Mouse (Mus musculus) fat pad, adult 2 months (tissue): Measurements from ENCODE around the gene Tmem185b.

ENCODE experiments used
- DNase-seq: peaks from one replicate; pipeline ENCODE4 v3.0.0-alpha.2; 2011; ENCODE audit warnings: low read depth, low spot score; ENCODE audit errors: extremely low read depth

Tmem185b gene

DNA sequence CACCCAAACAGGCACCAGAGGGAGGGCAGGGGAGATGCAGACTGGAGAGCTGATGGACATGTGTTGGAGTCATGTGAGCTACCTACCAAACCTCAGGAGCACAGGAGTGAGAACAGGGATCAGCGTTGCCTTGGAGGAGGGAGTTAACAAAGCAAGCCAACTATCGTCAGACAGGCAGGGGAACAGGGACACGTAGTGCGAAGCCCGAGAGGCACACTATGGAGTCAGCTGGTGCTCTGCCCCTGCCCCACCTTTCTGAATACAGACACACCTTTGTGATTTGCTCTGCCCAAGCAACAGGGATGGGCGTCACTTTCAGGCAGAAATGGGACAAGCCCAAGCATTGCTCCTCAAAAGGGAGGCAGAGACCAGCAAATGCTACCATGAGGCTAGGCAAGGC lies 11.7 kb downstream of the Tmem185b start:
- no peak for DNase-seq

GRCm38 (mm10) chr1:119539252-119539651 lies 13.3 kb downstream of the Tmem185b start:
- no peak for DNase-seq

DNA sequence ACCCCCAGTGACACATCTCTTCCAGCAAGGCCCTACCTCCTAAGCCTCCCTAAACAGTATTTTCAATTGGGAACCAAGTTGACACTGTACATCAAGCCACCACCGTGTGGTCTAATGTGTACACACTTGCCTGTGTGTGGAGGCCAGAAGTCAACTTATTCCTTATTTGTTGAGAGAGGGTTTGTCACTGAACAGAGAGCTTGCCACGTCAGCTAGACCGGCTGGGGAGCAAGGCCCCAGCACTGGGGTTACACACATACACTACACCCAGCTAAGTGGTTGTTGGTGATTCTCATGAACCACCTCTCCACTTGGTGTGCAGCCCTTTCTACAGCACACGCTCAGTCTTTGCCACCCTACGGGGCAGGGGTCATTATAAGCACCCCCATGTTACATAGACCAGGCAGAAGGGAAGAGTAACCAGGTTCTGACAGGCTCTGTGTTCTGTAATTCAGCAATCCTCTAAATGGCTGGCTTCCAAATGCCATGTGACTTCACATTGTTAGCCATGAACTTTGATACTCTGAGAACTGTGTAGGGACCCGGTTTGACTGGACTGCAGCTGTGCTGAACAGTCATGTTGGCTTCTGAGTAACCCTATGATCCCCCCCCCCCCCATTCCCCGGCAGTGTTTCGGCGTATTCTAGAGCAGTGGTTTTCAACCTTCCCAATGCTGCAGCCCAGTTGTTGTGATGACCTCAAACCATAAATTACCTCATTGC lies 15.0 kb downstream of the Tmem185b start:
- no peak for DNase-seq

- no peak for DNase-seq
These were observed 15.6 kb downstream of the Tmem185b start for GRCm38 (mm10) chr1:119541570-119541969.

- no peak for DNase-seq
These were observed 17.4 kb downstream of the Tmem185b start for GRCm38 (mm10) chr1:119543316-119543715.

GRCm38 (mm10) chr1:119544611-119545155 lies 18.7 kb downstream of the Tmem185b start:
- DNase-seq: no peak

DNA sequence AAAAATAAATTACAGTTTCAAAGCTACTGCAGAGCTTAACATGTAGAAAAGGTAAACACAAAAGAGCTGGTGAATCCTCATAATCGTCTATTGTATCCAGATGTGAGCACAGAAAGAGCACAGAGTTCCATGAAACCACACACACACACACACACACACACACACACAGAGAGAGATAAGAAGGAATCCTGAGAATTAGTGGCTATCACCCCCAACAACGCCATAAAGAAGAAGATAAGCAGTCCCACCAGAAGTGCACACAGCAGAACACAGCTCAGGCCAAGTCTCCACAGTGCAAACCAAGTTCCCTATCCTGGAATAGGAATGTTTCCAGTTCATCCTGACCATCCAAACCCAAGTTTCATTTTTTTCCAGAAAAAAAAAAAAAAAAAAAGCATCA lies 19.2 kb downstream of the Tmem185b start:
- no peak for DNase-seq

DNA sequence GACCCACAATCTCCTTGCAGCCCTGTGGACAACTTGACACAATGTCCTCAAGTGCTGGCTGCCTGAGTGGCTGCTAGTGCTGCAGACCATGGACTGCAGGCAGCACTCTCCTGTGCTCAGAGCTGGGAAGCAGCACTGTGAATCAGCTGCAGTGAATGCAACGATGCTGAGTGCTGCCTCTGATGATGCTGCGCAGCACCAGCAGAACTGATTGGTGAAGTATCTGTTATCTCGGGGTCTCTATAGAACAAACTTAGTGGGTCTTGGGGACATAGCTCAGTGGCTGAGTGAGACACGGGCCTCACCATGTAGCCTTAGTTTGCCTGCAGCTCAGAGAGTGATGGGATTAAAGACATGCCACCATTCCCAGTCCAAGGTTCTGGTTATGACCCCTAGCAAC lies 19.7 kb downstream of the Tmem185b start:
- DNase-seq: no peak

- no peak for DNase-seq
These were observed 20.5 kb downstream of the Tmem185b start for GRCm38 (mm10) chr1:119546490-119546889.

GRCm38 (mm10) chr1:119548668-119549326 lies 22.8 kb downstream of the Tmem185b start:
- no peak for DNase-seq

DNA sequence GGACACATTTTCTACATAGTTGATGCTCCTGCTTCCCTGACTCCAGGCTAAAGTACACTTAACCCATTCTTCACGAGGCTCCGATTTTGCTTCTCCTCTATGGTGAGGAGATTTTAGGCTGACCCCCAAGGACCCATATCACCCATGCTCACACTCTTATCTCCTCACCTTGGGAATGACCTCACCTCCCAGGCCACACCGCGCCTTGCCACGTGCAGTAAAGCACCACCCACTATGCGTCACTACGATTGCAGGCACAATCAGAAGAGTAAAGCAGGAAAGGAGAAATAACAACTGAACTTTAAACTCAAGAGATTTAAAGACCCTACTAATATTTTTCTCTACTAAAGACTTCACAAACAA lies 23.3 kb downstream of the Tmem185b start:
- no peak for DNase-seq

- DNase-seq: no peak
These were observed 24.1 kb downstream of the Tmem185b start for GRCm38 (mm10) chr1:119550064-119550463.

GRCm38 (mm10) chr1:119551651-119552050 lies 25.7 kb downstream of the Tmem185b start:
- no peak for DNase-seq

- DNase-seq: no peak
These were observed 29.7 kb downstream of the Tmem185b start for GRCm38 (mm10) chr1:119555651-119556050.

- no peak for DNase-seq
These were observed 31.9 kb downstream of the Tmem185b start for GRCm38 (mm10) chr1:119557641-119558395.

DNA sequence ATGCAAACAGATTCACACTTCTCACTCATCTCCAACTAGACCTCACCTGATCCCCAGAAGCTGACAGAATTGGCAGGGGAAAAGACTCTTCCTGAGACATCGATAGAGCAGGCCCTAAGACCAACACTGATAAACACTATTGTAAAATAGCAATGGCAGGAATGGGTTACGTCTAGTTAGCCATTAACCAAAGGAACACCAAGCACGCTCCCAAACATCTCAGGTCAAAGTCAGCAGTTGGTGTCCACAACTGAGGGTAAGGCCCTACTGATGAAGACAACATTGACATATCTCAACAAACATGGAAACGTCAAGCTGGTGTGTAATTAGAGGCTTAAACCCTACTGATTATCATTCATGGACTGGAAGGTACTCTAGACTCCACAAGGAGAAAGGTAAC lies 39.6 kb downstream of the Tmem185b start:
- DNase-seq: no peak

DNA sequence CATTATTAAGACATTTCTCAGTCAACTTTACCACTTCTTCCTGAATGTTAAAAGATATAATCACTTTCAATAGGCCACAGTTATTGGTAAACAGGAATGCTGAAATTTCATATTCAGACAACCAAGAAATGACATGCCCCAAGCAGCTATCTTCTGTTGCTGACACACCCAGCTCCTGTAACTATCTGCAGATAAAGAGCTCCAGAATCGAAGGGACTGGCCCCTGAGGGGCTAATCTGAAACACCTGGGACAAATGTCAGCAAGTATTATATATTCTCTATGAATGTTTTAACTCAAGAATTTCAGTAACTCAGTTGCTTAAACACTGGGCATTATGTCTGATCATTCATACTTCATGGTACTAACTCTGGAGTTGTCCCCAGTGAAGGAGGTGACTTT lies 44.2 kb downstream of the Tmem185b start:
- no peak for DNase-seq
